Mouse (Mus musculus): ENCODE results near the gene Sbf2.

Gene Sbf2

GRCm38 (mm10) chr7:110302886-110303285, 311.8 kb downstream of the Sbf2 start:
- no peak for DNase-seq

- no peak for DNase-seq
Measured at GRCm38 (mm10) chr7:110298739-110299410, 315.8 kb downstream of the Sbf2 start.

GRCm38 (mm10) chr7:110298090-110298489, 316.6 kb downstream of the Sbf2 start:
- DNase-seq, result no peak

- DNase-seq, result no peak
Measured at GRCm38 (mm10) chr7:110297611-110298010, 317.1 kb downstream of the Sbf2 start.

- DNase-seq, result peak; percentile 66
Measured at GRCm38 (mm10) chr7:110296889-110297603, 317.7 kb downstream of the Sbf2 start.

- DNase-seq, result no peak
Measured at GRCm38 (mm10) chr7:110289647-110290046, 325.1 kb downstream of the Sbf2 start.

GRCm38 (mm10) chr7:110288731-110289191, 326.0 kb downstream of the Sbf2 start:
- DNase-seq, result peak; percentile 82

GRCm38 (mm10) chr7:110288191-110288604, 326.5 kb downstream of the Sbf2 start:
- DNase-seq, result peak; percentile 64

GRCm38 (mm10) chr7:110287476-110288071, 327.1 kb downstream of the Sbf2 start:
- no peak for DNase-seq

GRCm38 (mm10) chr7:110286838-110287475, 327.8 kb downstream of the Sbf2 start:
- DNase-seq, result peak; percentile 86

- no peak for DNase-seq
Measured at GRCm38 (mm10) chr7:110286198-110286732, 328.5 kb downstream of the Sbf2 start.

- DNase-seq, result no peak
Measured at GRCm38 (mm10) chr7:110285849-110286151, 328.9 kb downstream of the Sbf2 start.

GRCm38 (mm10) chr7:110285076-110285848, 329.5 kb downstream of the Sbf2 start:
- DNase-seq, result no peak

- DNase-seq, result no peak
Measured at GRCm38 (mm10) chr7:110283484-110284275, 331.0 kb downstream of the Sbf2 start.

- DNase-seq, result no peak
Measured at GRCm38 (mm10) chr7:110282797-110283196, 331.9 kb downstream of the Sbf2 start.

- no peak for DNase-seq
Measured at GRCm38 (mm10) chr7:110281435-110282256, 333.1 kb downstream of the Sbf2 start.

- DNase-seq, result no peak
Measured at GRCm38 (mm10) chr7:110279183-110279582, 335.5 kb downstream of the Sbf2 start.

- DNase-seq, result no peak
Measured at GRCm38 (mm10) chr7:110277734-110278245, 336.9 kb downstream of the Sbf2 start.

- peak; percentile 36 for DNase-seq
Measured at GRCm38 (mm10) chr7:110272434-110272833, 342.3 kb downstream of the Sbf2 start.

- DNase-seq, result no peak
Measured at GRCm38 (mm10) chr7:110271814-110272213, 342.9 kb downstream of the Sbf2 start.

All from lung, postnatal 14 days (tissue).